Mouse (Mus musculus) liver, embryonic 14.5 days (tissue): ENCODE measurements around the gene Sdsl.

Experiments used
- CTCF ChIP-seq: IDR thresholded peaks from 2 replicates; pipeline ENCODE4 v1.5.1; 2016; ENCODE audit warnings: antibody characterized with exemption, low read depth, control low read depth
- EP300 ChIP-seq: IDR thresholded peaks from 2 replicates; pipeline ENCODE4 v1.6.1; 2016; ENCODE audit warnings: antibody characterized with exemption, low read depth

DNA sequence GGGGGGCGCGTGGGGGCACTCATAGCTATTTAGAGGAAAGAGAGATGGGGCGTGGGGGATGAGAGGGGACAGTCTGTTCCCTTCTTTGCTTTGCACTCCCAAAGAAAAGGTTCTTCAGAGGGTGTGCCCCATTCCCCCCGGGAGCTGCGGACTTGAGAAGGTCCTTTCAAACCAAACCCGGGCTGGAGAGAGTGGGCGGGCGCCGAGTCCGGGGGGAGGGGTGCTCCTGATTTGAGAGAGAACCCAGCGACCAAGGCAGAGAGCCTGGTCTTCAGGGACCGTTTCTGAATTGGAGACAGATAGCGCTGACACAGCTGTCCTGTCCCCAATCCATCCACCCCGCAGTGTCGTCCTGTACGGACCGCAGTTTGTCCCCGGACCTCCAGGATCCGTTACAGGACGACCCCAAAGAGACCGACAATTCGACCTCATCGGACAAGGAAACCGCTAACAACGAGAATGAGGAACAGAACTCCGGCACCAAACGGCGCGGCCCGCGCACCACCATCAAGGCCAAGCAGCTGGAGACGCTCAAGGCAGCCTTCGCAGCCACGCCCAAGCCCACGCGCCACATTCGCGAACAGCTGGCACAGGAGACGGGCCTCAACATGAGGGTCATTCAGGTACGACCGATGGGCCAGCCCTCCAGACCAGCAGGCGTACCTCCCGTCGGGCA lies 37.5 kb downstream of the Sdsl start:
- TF ChIP-seq CTCF: no peak
- no peak for TF ChIP-seq EP300
